Mouse (Mus musculus) CH12.LX (cell line): Measurements from ENCODE around the gene Fstl3. TPM values are rescaled to one million over a fixed set of nuclear protein-coding genes. Genes with fewer than 3 reads are reported as not detected.

Experiments
- DNase-seq: peaks from one replicate; pipeline ENCODE4 v3.0.0-alpha.2; 2013; ENCODE audit errors: extremely low read depth
- H3K27ac ChIP-seq: 2 replicates; pipeline ENCODE4 v1.5.1; 2012; ENCODE audit warnings: low read depth, mild to moderate bottlenecking, control low read depth, moderate library complexity; ENCODE audit not compliant: insufficient read depth
- H3K27me3 ChIP-seq: replicated peaks from 2 replicates; pipeline ENCODE3; 2012; ENCODE audit warnings: inconsistent platforms
- H3K36me3 ChIP-seq, 2 experiments: replicated peaks in 1 of 2; 2 replicates each; pipeline versions ENCODE3 to v1.6.1; 2012; ENCODE audit warnings: inconsistent platforms in 1 of 2, low read length in 1 of 2, mild to moderate bottlenecking in 1 of 2, mixed read lengths in 1 of 2, moderate library complexity in 1 of 2; ENCODE audit not compliant: control insufficient read depth in 1 of 2, insufficient read depth in 1 of 2
- H3K4me1 ChIP-seq, 2 experiments: 2 replicates each; pipeline ENCODE4 v1.6.1; 2012; ENCODE audit warnings: inconsistent platforms in 1 of 2, moderate library complexity in 1 of 2; ENCODE audit not compliant: insufficient read depth in 2 of 2, control insufficient read depth in 1 of 2
- H3K4me2 ChIP-seq: 2 replicates; pipeline ENCODE4 v1.6.1; 2012; ENCODE audit warnings: low read depth, mild to moderate bottlenecking, control low read depth; ENCODE audit not compliant: poor library complexity, insufficient read depth, severe bottlenecking
- H3K4me3 ChIP-seq, 3 experiments: fragments of 150-350 bp in 1 of 3; sonication (generic) in 1 of 3; replicated peaks in 1 of 3; 2 replicates each; pipeline versions ENCODE3 to v1.5.1; 2011 to 2012; ENCODE audit warnings: low read depth in 2 of 3, low read length in 2 of 3, mild to moderate bottlenecking in 2 of 3, moderate library complexity in 2 of 3, control low read depth in 1 of 3, improper control_type of control experiment in 1 of 3, inconsistent platforms in 1 of 3, mixed read lengths in 1 of 3; ENCODE audit not compliant: poor library complexity in 1 of 3
- H3K79me2 ChIP-seq: replicated peaks from 2 replicates; pipeline ENCODE4 v1.6.1; 2012; ENCODE audit warnings: mild to moderate bottlenecking, moderate library complexity; ENCODE audit not compliant: control insufficient read depth, poor library complexity, insufficient read depth, severe bottlenecking; ENCODE audit errors: extremely low read depth
- H3K9ac ChIP-seq: 2 replicates; pipeline ENCODE4 v1.6.1; 2012; ENCODE audit warnings: low read depth, mild to moderate bottlenecking, control low read depth, moderate library complexity; ENCODE audit not compliant: insufficient read depth
- H3K9me3 ChIP-seq: replicated peaks from 2 replicates; pipeline ENCODE3; 2012; ENCODE audit warnings: low read length, inconsistent platforms, mixed read lengths
- BHLHE40 ChIP-seq: IDR thresholded peaks from 2 replicates; pipeline ENCODE4 v1.6.1; 2011; ENCODE audit warnings: mild to moderate bottlenecking, low read depth, low read length, improper control_type of control experiment
- CHD1 ChIP-seq: IDR thresholded peaks from 2 replicates; pipeline ENCODE4 v1.6.1; 2012; ENCODE audit warnings: low read depth, low read length, improper control_type of control experiment, inconsistent platforms
- CHD2 ChIP-seq: IDR thresholded peaks from 2 replicates; pipeline ENCODE4 v1.6.1; 2011; ENCODE audit warnings: low read length, improper control_type of control experiment
- E2F4 ChIP-seq: IDR thresholded peaks from 2 replicates; pipeline ENCODE4 v1.6.1; 2011; ENCODE audit warnings: low read depth, low read length, improper control_type of control experiment; ENCODE audit not compliant: insufficient replicate concordance
- ELF1 ChIP-seq: IDR thresholded peaks from 2 replicates; pipeline ENCODE4 v1.6.1; 2014; ENCODE audit warnings: low read depth, mild to moderate bottlenecking, inconsistent platforms, low read length, improper control_type of control experiment
- GABPA ChIP-seq: IDR thresholded peaks from 2 replicates; pipeline ENCODE4 v1.6.1; 2012; ENCODE audit warnings: low read depth, low read length, improper control_type of control experiment, inconsistent platforms; ENCODE audit not compliant: insufficient replicate concordance
- IRF4 ChIP-seq: IDR thresholded peaks from 2 replicates; pipeline ENCODE4 v1.6.1; 2014; ENCODE audit warnings: low read depth, mild to moderate bottlenecking, inconsistent platforms, low read length, improper control_type of control experiment
- JUN ChIP-seq: IDR thresholded peaks from 2 replicates; pipeline ENCODE4 v1.6.1; 2011; ENCODE audit warnings: low read depth, mild to moderate bottlenecking, low read length, improper control_type of control experiment, moderate library complexity; ENCODE audit not compliant: insufficient read depth
- JUND ChIP-seq: conservative IDR thresholded peaks from 2 replicates; pipeline ENCODE4 v1.6.1; 2011; ENCODE audit warnings: low read depth, low read length, improper control_type of control experiment
- KAT2A ChIP-seq: IDR thresholded peaks from 2 replicates; pipeline ENCODE4 v1.6.1; 2012; ENCODE audit warnings: low read length, improper control_type of control experiment, inconsistent platforms; ENCODE audit not compliant: insufficient replicate concordance
- MAZ ChIP-seq: IDR thresholded peaks from 2 replicates; pipeline ENCODE4 v1.6.1; 2012; ENCODE audit warnings: low read depth, mild to moderate bottlenecking, inconsistent platforms, low read length, improper control_type of control experiment, moderate library complexity
- MEF2A ChIP-seq: IDR thresholded peaks from 2 replicates; pipeline ENCODE4 v1.6.1; 2014; ENCODE audit warnings: low read depth, mild to moderate bottlenecking, inconsistent platforms, low read length, improper control_type of control experiment, borderline replicate concordance
- PAX5 ChIP-seq: IDR thresholded peaks from 2 replicates; pipeline ENCODE4 v1.6.1; 2012; ENCODE audit warnings: low read length, inconsistent platforms, mixed read lengths
- RAD21 ChIP-seq: IDR thresholded peaks from 2 replicates; pipeline ENCODE4 v1.6.1; 2011; ENCODE audit warnings: low read depth, mild to moderate bottlenecking, low read length, improper control_type of control experiment, moderate library complexity
- RCOR1 ChIP-seq: conservative IDR thresholded peaks from 2 replicates; pipeline ENCODE4 v1.6.1; 2012; ENCODE audit warnings: low read depth, mild to moderate bottlenecking, inconsistent platforms, low read length, improper control_type of control experiment
- SMC3 ChIP-seq: IDR thresholded peaks from 2 replicates; pipeline ENCODE4 v1.6.1; 2011; ENCODE audit warnings: low read depth, low read length, improper control_type of control experiment
- TBP ChIP-seq: conservative IDR thresholded peaks from 2 replicates; pipeline ENCODE4 v1.6.1; 2011; ENCODE audit warnings: low read depth, low read length, improper control_type of control experiment
- UBTF ChIP-seq: IDR thresholded peaks from 2 replicates; pipeline ENCODE4 v1.6.1; 2012; ENCODE audit warnings: low read depth, mild to moderate bottlenecking, inconsistent platforms, low read length, improper control_type of control experiment, moderate library complexity
- ZC3H11A ChIP-seq: IDR thresholded peaks from 2 replicates; pipeline ENCODE4 v1.6.1; 2012; ENCODE audit warnings: low read depth, mild to moderate bottlenecking, inconsistent platforms, low read length, improper control_type of control experiment
- dilution Hi-C: fragments of 300-500 bp; cut with MboI; formaldehyde crosslinking; loops from 2 replicates; pipeline ENCODE4 v1.14.3; 2020; ENCODE audit warnings: low sequenced_read_pairs; ENCODE audit not compliant: extremely low pct_unique_long_range_greater_than_20kb, extremely low pct_ligation_motif_present
- in situ Hi-C: fragments of 300-500 bp; cut with MboI; formaldehyde crosslinking; loops from 3 replicates; pipeline ENCODE4 v1.14.3; 2019; ENCODE audit warnings: low sequenced_read_pairs, low pct_ligation_motif_present, low pct_unique_long_range_greater_than_20kb, mixed read lengths
- polyA plus RNA-seq: library from polyadenylated mRNA; unstranded; fragments of >175 nt; gene quantifications from 2 replicates; pipeline ENCODE4 v1.2.1, GENCODE M21; 2012; ENCODE audit warnings: low read depth; ENCODE audit not compliant: insufficient read length
- total RNA-seq, 2 experiments: library from RNA; depleted of rRNA; stranded (reverse); fragments of 300-350 nt in 1 of 2; fragments of >200 nt in 1 of 2; gene quantifications; 2 replicates each; pipeline ENCODE4 v1.2.3; 2012 to 2014

The Fstl3 gene
- total and polyA plus RNA-seq, 3 experiments = 0.25 TPM; not detected in 2

DNA sequence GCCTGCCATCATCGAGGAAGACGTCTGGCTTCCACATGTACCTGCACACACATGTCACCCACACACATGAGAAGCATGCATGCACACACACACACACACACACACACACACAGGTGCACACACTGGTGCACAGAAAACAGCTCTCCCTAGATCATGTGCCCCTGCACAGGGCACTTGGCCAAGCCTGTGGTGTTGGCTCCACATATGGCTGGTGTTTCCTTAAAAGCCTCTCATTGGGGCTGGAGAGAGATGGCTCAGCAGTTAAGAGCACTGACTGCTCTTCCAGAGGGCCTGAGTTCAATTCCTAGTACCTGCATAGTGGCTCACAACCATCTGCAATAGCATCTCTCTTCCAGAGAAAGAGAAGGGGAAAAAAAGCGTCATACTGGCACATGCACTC, 54.5 kb downstream of the Fstl3 start:
- dilution Hi-C loops = no loop called here
- TF ChIP-seq MAZ (no peak), TBP (no peak), JUN (no peak), ZC3H11A (no peak), MEF2A (no peak), SMC3 (no peak), IRF4 (no peak), E2F4 (no peak), PAX5 (no peak), BHLHE40 (no peak), CHD2 (no peak), RAD21 (no peak), GABPA (no peak), ELF1 (no peak), CHD1 (no peak), UBTF (no peak), RCOR1 (no peak), JUND (no peak), KAT2A (no peak)
- H3K4me2 ChIP-seq = no peak overlapping the region
- no peak overlapping the region for H3K4me3 ChIP-seq
- DNase-seq = no peak
- in situ Hi-C loops = loop anchor here (5.0 kb wide), 1 partner anchor 91 kb away; the partner anchor contains the start of gene R3hdm4
- no peaks in the 10 kb centered on the region for H3K9me3 ChIP-seq
- H3K27ac ChIP-seq = no peak overlapping the region
- no peaks in the 10 kb centered on the region for H3K79me2 ChIP-seq
- peaks cover 54% of the 10 kb centered on the region for H3K27me3 ChIP-seq
- no peaks in the 10 kb centered on the region for H3K36me3 ChIP-seq
- H3K4me1 ChIP-seq = no peaks in the 10 kb centered on the region
- H3K9ac ChIP-seq = no peak overlapping the region

Other genes starting within 250 kb of the Fstl3 start
Only the 20 nearest of the 34 such genes appear.
- gene Odf3l2, start 131.5 kb upstream of the Fstl3 start, total RNA-seq (2012; rRNA removed) = not detected in 2 replicates
- not detected in 2 replicates for gene Odf3l2, start 131.5 kb upstream of the Fstl3 start, total RNA-seq (2014; rRNA removed)
- not detected in 2 replicates for gene Odf3l2, start 131.5 kb upstream of the Fstl3 start, polyA plus RNA-seq
- 62.4 and 110 TPM in 2 replicates for gene Madcam1, start 112.7 kb upstream of the Fstl3 start, total RNA-seq (2012; rRNA removed)
- gene Madcam1, start 112.7 kb upstream of the Fstl3 start, total RNA-seq (2014; rRNA removed) = 55.4 and 61.9 TPM in 2 replicates
- gene Madcam1, start 112.7 kb upstream of the Fstl3 start, polyA plus RNA-seq = 167 and 171 TPM in 2 replicates
- gene Tpgs1, start 107.9 kb upstream of the Fstl3 start, total RNA-seq (2012; rRNA removed) = 33.7 and 58.9 TPM in 2 replicates
- gene Tpgs1, start 107.9 kb upstream of the Fstl3 start, total RNA-seq (2014; rRNA removed) = 34.4 and 42.8 TPM in 2 replicates
- 42.0 and 44.5 TPM in 2 replicates for gene Tpgs1, start 107.9 kb upstream of the Fstl3 start, polyA plus RNA-seq
- gene Cdc34, start 95.1 kb upstream of the Fstl3 start, total RNA-seq (2012; rRNA removed) = 335 and 348 TPM in 2 replicates
- 323 and 331 TPM in 2 replicates for gene Cdc34, start 95.1 kb upstream of the Fstl3 start, total RNA-seq (2014; rRNA removed)
- gene Cdc34, start 95.1 kb upstream of the Fstl3 start, polyA plus RNA-seq = 314 and 354 TPM in 2 replicates
- gene Gzmm, start 88.3 kb upstream of the Fstl3 start, total RNA-seq (2012; rRNA removed) = 0.17 and 0.67 TPM in 2 replicates
- gene Gzmm, start 88.3 kb upstream of the Fstl3 start, total RNA-seq (2014; rRNA removed) = 0.45 and 0.59 TPM in 2 replicates
- 0.30 and 0.73 TPM in 2 replicates for gene Gzmm, start 88.3 kb upstream of the Fstl3 start, polyA plus RNA-seq
- 312 and 421 TPM in 2 replicates for gene Bsg, start 72.8 kb upstream of the Fstl3 start, total RNA-seq (2012; rRNA removed)
- 617 and 710 TPM in 2 replicates for gene Bsg, start 72.8 kb upstream of the Fstl3 start, total RNA-seq (2014; rRNA removed)
- gene Bsg, start 72.8 kb upstream of the Fstl3 start, polyA plus RNA-seq = 358 and 360 TPM in 2 replicates
- 1.8 and 2.2 TPM in 2 replicates for gene Hcn2, start 60.6 kb upstream of the Fstl3 start, total RNA-seq (2012; rRNA removed)
- 0.21 and 0.23 TPM in 2 replicates for gene Hcn2, start 60.6 kb upstream of the Fstl3 start, total RNA-seq (2014; rRNA removed)
- gene Hcn2, start 60.6 kb upstream of the Fstl3 start, polyA plus RNA-seq = 0.23 and 0.44 TPM in 2 replicates
- 50.1 and 50.5 TPM in 2 replicates for gene Polrmt, start 30.7 kb upstream of the Fstl3 start, total RNA-seq (2012; rRNA removed)
- 13.5 and 18.1 TPM in 2 replicates for gene Polrmt, start 30.7 kb upstream of the Fstl3 start, total RNA-seq (2014; rRNA removed)
- 40.2 and 49.0 TPM in 2 replicates for gene Polrmt, start 30.7 kb upstream of the Fstl3 start, polyA plus RNA-seq
- not detected in 2 replicates for gene Fgf22, start 22.2 kb upstream of the Fstl3 start, total RNA-seq (2012; rRNA removed)
- not detected in 2 replicates for gene Fgf22, start 22.2 kb upstream of the Fstl3 start, total RNA-seq (2014; rRNA removed)
- not detected in 2 replicates for gene Fgf22, start 22.2 kb upstream of the Fstl3 start, polyA plus RNA-seq
- gene Rnf126, start 10.3 kb upstream of the Fstl3 start, total RNA-seq (2012; rRNA removed) = 67.9 and 74.8 TPM in 2 replicates
- 28.9 and 32.4 TPM in 2 replicates for gene Rnf126, start 10.3 kb upstream of the Fstl3 start, total RNA-seq (2014; rRNA removed)
- gene Rnf126, start 10.3 kb upstream of the Fstl3 start, polyA plus RNA-seq = 90.7 and 112 TPM in 2 replicates
- 0.08 and 0.21 TPM in 2 replicates for gene Prss57, start 13.7 kb downstream of the Fstl3 start, total RNA-seq (2012; rRNA removed)
- not detected in 2 replicates for gene Prss57, start 13.7 kb downstream of the Fstl3 start, total RNA-seq (2014; rRNA removed)
- not detected in 2 replicates for gene Prss57, start 13.7 kb downstream of the Fstl3 start, polyA plus RNA-seq
- 3.1 and 5.3 TPM in 2 replicates for gene Palm, start 16.3 kb downstream of the Fstl3 start, total RNA-seq (2012; rRNA removed)
- gene Palm, start 16.3 kb downstream of the Fstl3 start, total RNA-seq (2014; rRNA removed) = 0.36 and 0.78 TPM in 2 replicates
- 1.5 and 2.5 TPM in 2 replicates for gene Palm, start 16.3 kb downstream of the Fstl3 start, polyA plus RNA-seq
- gene Misp, start 43.7 kb downstream of the Fstl3 start, total RNA-seq (2012; rRNA removed) = not detected in 2 replicates
- not detected in 2 replicates for gene Misp, start 43.7 kb downstream of the Fstl3 start, total RNA-seq (2014; rRNA removed)
- not detected in 2 replicates for gene Misp, start 43.7 kb downstream of the Fstl3 start, polyA plus RNA-seq
- gene Ptbp1, start 77.2 kb downstream of the Fstl3 start, total RNA-seq (2012; rRNA removed) = 252 and 284 TPM in 2 replicates
- gene Ptbp1, start 77.2 kb downstream of the Fstl3 start, total RNA-seq (2014; rRNA removed) = 261 and 284 TPM in 2 replicates
- gene Ptbp1, start 77.2 kb downstream of the Fstl3 start, polyA plus RNA-seq = 482 and 497 TPM in 2 replicates
- 0.30 TPM in 1 of 2 replicates, not detected in the other for gene Prtn3, start 97.2 kb downstream of the Fstl3 start, total RNA-seq (2012; rRNA removed)
- not detected in 2 replicates for gene Prtn3, start 97.2 kb downstream of the Fstl3 start, total RNA-seq (2014; rRNA removed)
- 0.39 TPM in 1 of 2 replicates, not detected in the other for gene Prtn3, start 97.2 kb downstream of the Fstl3 start, polyA plus RNA-seq
- 0.47 and 0.55 TPM in 2 replicates for gene Plppr3, start 97.4 kb downstream of the Fstl3 start, total RNA-seq (2012; rRNA removed)
- not detected in 2 replicates for gene Plppr3, start 97.4 kb downstream of the Fstl3 start, total RNA-seq (2014; rRNA removed)
- 3.4 TPM in 2 replicates for gene Plppr3, start 97.4 kb downstream of the Fstl3 start, polyA plus RNA-seq
- gene Elane, start 109.0 kb downstream of the Fstl3 start, total RNA-seq (2012; rRNA removed) = not detected in 2 replicates
- gene Elane, start 109.0 kb downstream of the Fstl3 start, total RNA-seq (2014; rRNA removed) = not detected in 2 replicates
- not detected in 2 replicates for gene Elane, start 109.0 kb downstream of the Fstl3 start, polyA plus RNA-seq
- gene Cfd, start 113.6 kb downstream of the Fstl3 start, total RNA-seq (2012; rRNA removed) = not detected in 2 replicates
- gene Cfd, start 113.6 kb downstream of the Fstl3 start, total RNA-seq (2014; rRNA removed) = not detected in 2 replicates
- 0.26 TPM in 1 of 2 replicates, not detected in the other for gene Cfd, start 113.6 kb downstream of the Fstl3 start, polyA plus RNA-seq
- gene Med16, start 131.7 kb downstream of the Fstl3 start, total RNA-seq (2012; rRNA removed) = 12.1 and 14.4 TPM in 2 replicates
- gene Med16, start 131.7 kb downstream of the Fstl3 start, total RNA-seq (2014; rRNA removed) = 8.7 and 10.2 TPM in 2 replicates
- 20.7 and 22.8 TPM in 2 replicates for gene Med16, start 131.7 kb downstream of the Fstl3 start, polyA plus RNA-seq
- 6.0 and 8.1 TPM in 2 replicates for gene Gm26602, start 133.6 kb downstream of the Fstl3 start, total RNA-seq (2012; rRNA removed)
- not detected in 2 replicates for gene Gm26602, start 133.6 kb downstream of the Fstl3 start, total RNA-seq (2014; rRNA removed)
- not detected in 2 replicates for gene Gm26602, start 133.6 kb downstream of the Fstl3 start, polyA plus RNA-seq